Mouse (Mus musculus) WW6 (cell line): ENCODE data around the gene Snap91.

Experiments
- DNase-seq: peaks from one replicate; pipeline ENCODE4 v3.0.0-alpha.2; 2013; ENCODE audit warnings: low read depth, low spot score

Snap91 gene

GRCm38 (mm10) chr9:86880113-86880972 is at the start of gene Snap91:
TSS of gene Snap91 (minus strand) at chr9:86880654.
- DNase-seq: peak; percentile 64

- no peak for DNase-seq
These were observed 46.1 kb upstream of the Snap91 start for GRCm38 (mm10) chr9:86926519-86926918.

DNA sequence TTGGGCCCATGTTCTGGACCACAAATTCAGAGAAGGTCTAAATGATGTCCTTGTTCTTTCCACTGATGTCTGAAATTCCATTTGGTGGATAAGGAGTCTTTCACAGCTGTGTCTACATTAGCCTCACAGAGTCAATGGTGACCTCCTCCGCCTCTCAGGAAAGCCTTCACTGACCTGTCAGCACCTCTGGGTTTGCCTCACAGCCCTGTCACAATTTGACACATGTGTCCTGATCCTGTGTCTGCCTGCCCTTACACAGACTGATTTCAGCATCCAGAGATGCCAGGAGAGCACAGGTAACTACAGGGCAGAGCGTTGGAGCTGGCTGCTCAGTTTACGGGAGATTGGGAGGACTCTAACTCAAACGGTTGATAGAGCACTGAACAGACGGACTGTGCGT is 45.2 kb upstream of the Snap91 start:
- no peak for DNase-seq

- DNase-seq: no peak
These were observed 42.0 kb upstream of the Snap91 start for GRCm38 (mm10) chr9:86922430-86922829.

DNA sequence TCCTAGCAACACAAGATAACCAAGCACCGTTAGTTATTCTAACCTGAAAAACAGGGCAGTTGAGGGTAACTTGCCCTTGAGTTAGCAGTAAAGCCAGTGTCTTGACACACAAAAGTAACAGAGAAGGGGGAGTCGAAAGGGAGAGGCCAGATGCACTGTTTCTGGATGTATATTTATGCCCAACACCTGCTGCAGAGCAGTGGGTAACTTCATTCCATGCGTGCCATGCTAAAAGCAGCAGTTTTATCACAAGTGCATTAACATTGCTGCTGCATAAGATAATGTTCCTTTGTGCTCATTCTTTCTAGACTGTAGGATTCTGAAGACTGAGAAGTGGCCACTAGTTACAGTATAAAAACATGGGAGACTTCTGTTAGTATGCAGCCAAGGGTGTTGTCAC is 36.1 kb upstream of the Snap91 start:
- DNase-seq: no peak

DNA sequence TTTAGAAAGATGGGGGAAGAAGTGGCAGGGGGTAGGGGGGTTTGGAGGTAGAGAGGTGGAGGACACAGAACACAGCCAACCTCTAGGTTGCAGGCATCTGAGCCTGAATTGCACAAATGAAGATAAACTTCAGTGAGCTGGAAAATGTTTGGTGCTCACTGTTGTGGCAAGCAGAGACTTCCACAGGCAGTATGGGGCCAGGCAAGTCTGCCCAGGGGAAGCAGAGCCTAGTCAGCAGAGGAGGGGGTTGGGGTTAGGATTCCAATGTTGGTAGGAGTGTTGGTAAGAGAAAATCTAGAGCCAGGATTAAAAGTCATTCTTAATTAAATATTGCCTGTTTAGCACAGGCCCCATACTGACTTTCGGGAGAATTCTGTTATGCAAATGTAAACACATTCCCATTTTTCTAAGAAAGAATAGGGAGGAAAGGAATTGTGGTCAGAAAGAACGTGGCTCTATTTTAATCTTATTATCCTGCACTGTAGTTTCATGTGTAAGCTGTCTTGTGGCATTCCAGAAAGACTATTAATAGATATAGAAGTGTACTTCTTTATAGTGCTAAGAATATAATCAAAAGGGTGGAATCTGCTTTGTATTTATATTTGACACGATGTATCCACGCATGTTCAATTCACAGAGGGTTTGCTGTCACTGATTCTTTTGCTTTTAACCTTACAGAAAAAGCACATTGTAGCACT is 19.2 kb upstream of the Snap91 start:
- DNase-seq: no peak

- DNase-seq: peak; percentile 18
These were observed 990 bp downstream of the Snap91 start for GRCm38 (mm10) chr9:86879216-86880112.

DNA sequence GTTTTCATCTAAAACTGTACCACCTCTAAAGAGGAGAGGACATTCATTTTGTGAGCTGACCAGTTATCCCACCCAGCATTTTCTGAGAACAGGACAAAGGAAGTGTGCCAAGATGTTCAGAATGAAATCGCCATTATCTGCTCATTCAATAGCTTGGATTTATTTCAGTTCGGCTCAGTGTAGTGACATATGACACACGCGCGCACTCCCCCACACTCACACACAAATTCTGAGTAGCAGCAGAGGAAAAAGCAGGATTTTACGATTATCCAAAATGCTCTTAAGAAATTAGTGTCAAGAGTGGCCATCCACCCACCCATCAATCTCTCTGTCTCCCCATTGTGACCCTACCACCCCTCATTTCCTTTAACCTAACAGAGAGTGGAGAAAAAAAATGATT is 1.7 kb downstream of the Snap91 start:
- no peak for DNase-seq

DNA sequence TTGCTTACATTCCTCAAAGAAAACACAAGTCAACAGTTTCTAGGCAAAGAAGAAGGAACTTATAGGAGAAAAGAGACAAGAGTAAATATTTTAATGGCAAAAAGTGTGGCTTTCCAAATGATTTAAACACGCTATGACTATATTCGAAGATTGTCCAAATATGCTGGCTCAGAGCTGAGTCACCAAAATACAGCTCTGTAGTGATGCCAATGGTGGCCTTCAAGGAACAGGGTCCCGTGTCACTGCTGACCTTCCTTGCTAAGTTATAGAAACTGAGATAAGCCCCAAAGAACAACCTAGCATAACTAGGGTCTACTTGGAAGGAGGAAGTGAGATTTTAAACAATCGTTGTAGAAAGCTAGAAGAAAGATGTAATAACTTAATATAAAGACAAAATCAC is 6.8 kb downstream of the Snap91 start:
- DNase-seq: no peak

DNA sequence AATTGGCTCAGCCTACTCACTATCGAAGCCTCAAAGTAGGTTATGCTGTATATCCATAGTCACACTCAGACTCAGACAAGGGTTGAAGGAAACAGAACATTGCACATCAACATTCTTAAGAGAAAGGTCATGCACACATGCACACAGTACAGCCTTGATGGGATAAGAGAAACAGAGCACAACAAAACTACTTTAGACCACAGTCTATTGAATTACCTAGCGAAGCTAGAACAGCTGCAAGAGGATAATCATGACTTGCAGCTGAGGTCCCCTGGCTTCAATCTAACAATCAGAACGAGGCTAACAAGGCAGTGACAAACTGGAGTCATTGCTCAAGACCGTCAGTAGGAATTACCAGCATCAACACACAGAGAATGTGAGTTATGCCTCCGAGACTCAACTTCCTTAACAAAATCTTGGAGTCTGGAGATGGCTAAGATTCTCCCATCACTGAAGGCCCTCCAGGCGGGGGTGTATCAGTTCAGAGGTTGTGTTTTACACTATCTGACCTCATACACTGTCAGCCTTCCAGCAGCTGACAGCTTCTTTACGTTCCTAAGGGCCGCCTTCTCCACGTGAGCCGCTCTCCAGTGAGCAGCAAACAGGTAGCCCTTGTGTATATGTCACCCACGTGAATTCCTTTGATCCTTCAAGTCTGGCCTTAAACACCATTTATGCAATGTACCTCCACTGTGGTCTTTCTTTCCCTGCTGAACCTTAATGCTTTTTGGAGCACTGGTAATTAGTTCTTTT is 10.7 kb downstream of the Snap91 start:
- DNase-seq: no peak

DNA sequence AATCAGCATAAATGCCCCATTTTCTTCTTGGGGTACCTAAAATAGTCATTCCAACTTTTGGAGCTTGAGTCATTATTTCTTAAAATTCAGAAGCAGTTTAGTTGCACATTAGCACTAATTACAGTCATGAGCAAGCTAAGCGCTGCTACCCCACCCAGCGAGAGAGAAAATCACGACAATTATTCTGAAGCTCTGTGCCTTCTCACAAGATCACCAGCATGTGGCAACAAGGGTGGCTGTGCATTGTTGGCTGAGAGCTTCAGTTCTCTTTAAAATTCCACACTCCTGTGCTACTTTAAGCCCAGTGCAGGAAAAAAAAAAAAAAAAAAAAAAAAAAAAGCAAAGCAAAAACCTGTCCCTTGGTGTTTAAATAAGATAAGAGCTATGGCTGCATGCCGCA is 22.4 kb downstream of the Snap91 start:
- no peak for DNase-seq

DNA sequence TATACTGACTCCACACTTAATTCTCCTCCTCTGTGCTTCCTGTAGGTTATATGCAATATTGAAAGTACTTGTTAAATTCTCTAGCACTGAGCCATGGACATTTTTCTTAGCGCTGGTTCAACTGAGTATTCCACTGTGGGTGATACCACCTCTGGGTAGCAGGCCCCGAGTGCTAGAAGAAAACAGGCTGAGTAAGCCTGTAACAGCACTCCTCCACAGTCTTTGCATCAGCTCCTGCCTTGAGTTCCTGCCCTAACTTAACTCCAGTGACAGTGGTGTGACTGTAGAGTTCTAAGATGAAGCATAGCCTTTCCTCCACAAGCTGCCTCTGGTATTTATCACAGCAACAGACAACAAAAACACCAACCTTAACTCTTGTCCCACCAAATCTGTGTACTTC is 22.8 kb downstream of the Snap91 start:
- DNase-seq: no peak

DNA sequence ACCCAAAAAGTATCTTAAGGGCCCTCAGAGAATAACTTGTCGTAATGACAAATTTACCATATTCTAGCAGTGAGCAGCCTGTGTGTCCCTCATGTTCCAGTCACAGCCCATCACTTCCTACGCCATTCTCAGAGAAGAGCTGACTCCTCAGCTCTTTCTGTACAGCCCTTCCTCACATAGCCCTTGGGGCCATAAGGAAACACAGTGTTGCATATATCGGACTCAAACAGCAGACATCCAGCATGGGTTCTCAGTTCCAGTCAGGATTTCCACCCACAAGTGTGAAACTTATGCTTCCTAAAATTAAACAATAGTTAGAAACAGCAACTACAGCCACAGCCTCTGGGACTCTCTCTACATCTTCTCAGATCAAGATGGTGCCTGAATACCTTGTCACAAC is 27.6 kb downstream of the Snap91 start:
- DNase-seq: no peak

DNA sequence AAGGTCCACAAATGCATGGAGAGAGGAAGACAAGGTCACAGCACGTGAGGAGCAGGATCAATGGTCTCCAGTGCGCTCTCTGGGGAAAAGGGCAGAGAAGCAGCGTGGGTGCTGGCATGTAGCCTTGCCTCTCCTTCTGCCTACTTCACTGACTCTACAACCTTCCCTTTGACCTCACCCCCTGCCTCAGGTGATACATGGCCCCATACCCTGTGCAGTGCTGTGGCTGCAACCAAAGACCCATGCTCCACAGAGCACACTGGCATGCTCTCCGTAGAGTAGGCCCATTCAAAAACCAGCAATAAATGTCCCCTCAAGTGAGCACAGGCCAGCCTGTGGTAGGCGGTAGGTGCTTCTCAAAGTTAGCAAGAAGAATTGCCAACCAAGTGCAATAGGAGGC is 28.8 kb downstream of the Snap91 start:
- DNase-seq: no peak

- no peak for DNase-seq
These were observed 29.8 kb downstream of the Snap91 start for GRCm38 (mm10) chr9:86850452-86851207.

GRCm38 (mm10) chr9:86843747-86844353 is 36.6 kb downstream of the Snap91 start:
- DNase-seq: no peak

DNA sequence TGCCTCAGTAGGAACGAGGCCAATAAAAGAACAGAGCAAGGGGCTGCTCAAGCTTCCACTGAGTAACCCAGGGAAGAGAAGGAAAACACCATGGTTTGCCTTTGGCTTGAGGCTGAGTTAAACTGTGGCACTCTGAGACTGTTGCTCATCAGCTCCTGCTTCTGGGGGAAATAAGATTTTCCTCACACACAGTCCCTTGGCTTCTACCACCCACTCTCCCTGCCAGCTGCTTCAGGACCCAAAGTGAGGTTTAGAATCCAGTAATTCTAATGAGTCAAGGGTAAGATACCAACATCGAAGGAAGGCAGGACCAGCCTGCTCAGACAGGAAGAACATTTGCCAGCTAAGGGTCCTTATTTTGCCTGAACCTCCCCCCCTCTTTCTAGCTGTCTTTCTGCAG is 50.7 kb downstream of the Snap91 start:
- no peak for DNase-seq

- no peak for DNase-seq
These were observed 51.4 kb downstream of the Snap91 start for GRCm38 (mm10) chr9:86829034-86829433.

GRCm38 (mm10) chr9:86819366-86819765 is 61.1 kb downstream of the Snap91 start:
- no peak for DNase-seq

DNA sequence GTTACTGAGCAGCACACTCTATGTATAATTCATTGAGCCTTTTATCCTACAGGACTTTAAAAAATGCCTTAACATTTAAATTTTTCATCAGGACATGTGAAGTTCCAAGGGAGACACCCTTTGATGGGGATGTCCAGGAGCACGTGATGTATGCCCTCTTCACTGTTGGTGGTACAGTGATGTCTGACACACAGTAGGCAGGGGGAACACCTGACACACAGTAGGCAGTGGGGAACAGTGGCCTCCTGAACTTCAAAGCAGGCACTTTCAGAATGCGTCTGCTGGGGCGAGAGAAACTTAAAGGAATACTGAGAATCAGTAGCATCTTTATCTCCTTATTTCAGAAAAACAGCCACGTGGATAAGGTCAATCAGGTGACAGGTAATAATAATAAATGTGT is 62.8 kb downstream of the Snap91 start:
- DNase-seq: no peak
